Mouse (Mus musculus) adrenal gland, postnatal 36 days (tissue): ENCODE data around the gene Hipk2. TPM values are rescaled to one million over a fixed set of nuclear protein-coding genes. Genes with fewer than 3 reads are reported as not detected.

Experiments used
- DNase-seq, 2 experiments: peaks; one replicate each; pipeline ENCODE4 v3.0.0; 2021; ENCODE audit warnings: mixed read lengths in 1 of 2
- long read RNA-seq, 2 experiments: library from polyadenylated mRNA; stranded (forward); transcript quantifications; one replicate each; pipeline ENCODE4 v2.0.0; 2021; ENCODE audit warnings: borderline sequencing depth in 2 of 2
- total RNA-seq, 2 experiments: library from RNA; stranded (reverse); gene quantifications; 2 replicates each; pipeline ENCODE4 v1.2.3; 2021

Gene Hipk2
- 100 to 1,000 TPM; 126 to 136 TPM for total RNA-seq
- long read RNA-seq, experiment 1, partial matches to known transcripts = 4 of 11 reads
- long read RNA-seq, experiment 1, other reads (novel, unspliced or antisense) = 7 of 11 reads
- long read RNA-seq, experiment 2, full-length matches to known transcripts = 1 of 11 reads
- long read RNA-seq, experiment 2, partial matches to known transcripts = 7 of 11 reads
- long read RNA-seq, experiment 2, other reads (novel, unspliced or antisense) = 3 of 11 reads

DNA sequence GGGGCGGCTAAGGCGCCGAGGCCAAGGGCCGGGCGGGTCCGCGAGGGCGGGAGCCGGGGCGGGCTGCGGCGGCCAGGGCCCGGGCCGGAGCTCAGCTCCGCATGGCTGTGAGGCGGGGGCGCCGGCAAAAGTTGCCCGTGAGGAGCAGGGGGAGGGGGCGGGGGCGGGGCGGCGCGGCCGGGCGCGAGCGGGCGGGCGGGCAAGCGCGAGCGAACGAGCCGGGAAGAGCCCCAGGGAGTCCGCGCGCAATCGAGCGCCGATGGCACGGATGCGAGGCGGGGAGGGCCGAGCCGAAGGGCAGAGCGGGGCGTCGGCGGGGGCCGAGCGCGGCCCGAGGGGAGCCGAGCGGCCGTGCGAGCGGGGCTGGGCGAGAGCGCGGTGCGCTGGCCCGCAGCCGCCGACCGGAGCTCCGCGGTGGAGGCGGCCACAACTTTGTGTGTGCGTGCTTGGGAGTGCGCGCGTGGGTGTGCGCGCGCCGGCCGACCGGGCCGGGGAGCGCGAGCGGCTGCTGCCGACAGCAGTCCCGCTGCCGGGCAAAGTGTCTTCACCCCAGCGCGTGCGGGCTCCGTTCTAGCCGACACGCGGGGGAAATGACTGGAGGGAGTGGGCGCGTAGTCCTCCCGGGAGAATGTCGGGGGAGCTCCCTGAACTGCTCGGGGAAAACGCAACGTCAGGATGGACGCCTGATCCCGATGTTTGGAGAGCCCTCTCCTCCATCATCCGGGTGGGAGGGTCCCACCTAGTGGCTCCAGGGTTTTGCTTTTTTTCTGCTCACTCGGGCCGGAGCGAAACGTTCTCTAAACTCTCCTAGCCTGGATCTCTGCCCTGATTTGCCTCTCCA is at the start of gene Hipk2:
TSS of gene Hipk2 (minus strand) at position 95 of the 841 bp plus-strand sequence.
- DNase-seq = peak; percentile 88 to 94

DNA sequence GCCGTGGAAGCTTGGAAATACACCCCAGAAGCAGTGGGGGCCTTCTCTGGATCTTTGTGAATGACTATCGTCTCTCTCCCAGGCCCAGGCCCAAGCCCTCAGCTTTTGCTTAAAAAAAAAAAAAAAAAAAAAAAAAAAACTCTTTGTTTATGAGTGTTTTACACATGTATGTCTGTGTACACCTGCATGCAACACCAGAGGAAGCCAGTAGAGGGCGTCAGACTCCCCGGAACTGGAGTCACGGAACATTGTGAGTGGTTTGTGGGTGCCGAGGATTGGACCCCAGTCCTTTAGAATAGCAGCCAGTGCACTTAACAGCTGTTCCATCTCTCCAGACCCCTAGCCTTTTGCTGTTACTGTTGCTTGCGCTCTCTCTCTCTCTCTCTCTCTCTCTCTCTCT is 49.8 kb upstream of the Hipk2 start:
- no peak for DNase-seq

DNA sequence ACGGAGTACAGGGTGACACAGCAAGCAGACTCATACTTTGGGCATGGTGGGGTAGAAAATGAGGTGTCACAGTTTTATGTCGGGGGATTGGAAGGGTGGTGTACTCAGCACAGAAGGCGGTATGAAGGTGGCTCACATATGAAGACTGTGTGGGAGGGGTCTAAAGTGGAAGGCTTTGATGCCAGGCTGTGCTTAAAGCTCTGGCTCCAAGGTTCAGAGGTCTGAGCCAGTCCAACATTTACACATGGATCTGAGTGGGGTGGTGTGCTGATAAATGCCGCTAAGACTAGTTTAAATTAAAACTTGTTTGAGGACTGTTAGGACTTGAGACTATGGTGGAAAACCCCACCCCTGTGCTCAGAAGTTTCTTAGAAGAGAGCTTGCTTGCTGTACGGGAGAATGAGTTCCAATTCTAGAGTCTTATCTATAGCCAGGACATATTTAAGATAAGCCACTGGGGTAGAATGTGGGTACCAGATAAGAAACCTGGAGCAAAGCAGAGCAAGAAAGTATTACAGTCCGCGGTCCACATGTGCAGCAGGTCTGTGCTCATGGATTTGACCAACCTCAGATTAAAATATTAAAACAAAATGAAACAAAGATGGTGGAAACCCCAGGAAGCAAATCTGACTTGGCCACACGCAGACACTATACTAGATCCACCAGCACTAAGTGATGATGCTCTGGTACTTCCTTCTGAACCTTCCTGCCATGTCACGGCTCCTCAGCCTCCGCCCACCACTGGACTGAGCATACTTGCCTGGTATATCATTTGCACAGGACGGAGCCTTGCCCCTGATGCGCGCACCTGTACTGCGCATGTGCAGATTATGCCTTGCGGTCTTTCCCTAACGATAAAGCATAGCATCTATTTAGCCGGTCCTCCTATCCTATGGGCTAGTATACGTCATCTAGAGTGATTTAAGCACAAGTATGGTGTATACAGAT is 48.2 kb upstream of the Hipk2 start:
- no peak for DNase-seq

DNA sequence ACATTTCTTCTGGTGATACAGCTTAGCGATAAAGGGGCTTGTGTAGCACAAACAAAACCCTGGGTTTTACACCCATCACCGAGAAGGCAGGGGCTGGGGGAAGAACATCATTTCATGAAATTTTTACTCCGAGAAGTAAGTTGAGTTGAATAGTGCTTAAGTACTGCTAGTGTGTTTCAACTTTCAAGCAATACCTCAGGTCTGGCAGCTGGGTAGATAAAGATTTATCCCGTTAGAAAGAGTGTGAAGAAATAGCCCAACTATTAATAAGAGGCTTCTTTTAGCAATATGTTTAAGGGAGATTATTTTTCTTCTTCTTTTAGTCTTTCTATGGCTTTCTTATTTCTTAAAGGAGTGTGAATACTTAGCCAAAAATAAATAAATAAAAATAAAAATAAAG is 47.5 kb upstream of the Hipk2 start:
- no peak for DNase-seq

DNA sequence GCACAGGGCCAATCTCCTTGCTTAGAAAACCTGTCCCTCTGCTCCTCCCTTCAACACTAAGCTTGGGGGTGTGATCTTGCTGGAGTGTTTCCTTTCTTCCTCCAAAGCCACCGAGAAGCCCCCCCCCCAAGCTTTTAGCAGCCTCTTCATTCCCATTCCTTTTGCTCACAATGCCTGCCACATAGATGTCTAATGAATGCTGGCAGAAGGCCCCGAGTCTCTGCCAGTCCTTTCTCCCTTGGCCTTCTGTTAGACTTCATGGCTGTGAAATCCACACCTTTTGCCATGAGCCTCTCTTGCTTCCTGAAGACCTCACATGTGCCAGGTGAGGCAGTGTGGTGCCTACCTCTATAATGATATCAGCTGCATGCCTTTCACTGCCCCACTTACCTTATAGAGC is 46.6 kb upstream of the Hipk2 start:
- DNase-seq = no peak

DNA sequence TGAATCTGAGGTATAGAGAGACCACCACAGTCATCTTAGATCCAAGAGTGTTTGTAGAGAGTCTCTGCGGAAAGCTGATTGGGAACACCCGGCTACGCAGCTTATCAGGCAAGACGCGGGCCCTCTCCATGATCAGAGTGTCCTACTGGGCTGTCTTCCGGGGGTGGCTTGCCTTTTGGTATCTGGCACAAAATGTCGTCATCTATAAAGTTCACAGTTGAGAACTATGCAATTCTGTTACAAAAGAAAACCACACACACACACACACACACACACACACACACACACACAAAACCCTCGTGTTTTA is 45.8 kb upstream of the Hipk2 start:
- no peak for DNase-seq

DNA sequence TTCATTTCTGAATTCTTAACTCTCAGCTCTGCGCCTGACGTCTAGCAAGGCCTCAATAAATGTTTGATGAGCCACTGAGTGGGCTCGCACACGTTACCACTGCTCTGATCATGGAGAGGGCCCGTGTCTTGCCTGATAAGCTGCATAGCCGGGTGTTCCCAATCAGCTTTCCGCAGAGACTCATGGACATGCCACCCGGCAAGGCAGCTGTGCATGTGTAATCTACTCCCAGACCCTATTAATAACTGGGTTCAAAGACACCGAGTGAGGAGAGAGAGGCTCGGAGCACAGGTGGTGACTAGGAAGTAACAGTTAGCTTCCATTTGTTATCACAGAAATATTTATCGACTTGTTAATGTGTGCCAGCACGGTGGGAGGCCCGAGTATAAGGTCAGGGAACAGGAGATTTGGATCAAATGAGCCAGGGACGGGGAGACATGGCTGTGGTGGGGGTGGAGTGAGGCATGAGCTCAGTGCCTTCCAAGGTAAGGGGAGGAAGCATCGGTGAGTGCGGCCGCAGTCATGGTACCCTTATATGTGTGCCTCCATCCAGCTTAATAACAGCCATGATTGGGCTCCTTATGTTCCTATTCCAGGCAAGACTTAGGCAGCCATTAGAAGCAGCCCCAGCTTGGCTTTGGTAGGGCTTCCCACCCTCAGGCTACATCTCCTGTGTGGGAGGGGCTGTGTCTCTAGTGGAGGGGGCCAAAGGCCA is 45.3 kb upstream of the Hipk2 start:
- no peak for DNase-seq

DNA sequence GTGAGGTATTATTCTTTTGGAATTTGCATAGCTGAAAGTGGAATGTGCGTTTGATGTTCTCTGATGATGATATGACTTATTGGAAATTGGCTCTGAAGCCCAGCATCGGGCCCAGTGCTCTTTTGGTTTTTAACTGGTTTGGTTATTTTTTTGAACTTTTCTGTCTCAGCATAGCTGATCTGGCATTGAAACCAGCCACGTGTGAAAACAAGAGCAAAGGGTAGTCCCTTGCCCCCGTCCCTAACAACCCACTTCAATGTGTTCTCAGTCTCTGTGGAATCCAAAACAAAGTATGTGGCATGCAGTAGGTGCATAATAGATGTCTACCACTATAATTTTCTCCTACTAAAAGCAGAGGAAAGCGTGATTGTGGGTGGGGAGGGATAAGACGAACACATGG is 44.2 kb upstream of the Hipk2 start:
- DNase-seq = no peak

DNA sequence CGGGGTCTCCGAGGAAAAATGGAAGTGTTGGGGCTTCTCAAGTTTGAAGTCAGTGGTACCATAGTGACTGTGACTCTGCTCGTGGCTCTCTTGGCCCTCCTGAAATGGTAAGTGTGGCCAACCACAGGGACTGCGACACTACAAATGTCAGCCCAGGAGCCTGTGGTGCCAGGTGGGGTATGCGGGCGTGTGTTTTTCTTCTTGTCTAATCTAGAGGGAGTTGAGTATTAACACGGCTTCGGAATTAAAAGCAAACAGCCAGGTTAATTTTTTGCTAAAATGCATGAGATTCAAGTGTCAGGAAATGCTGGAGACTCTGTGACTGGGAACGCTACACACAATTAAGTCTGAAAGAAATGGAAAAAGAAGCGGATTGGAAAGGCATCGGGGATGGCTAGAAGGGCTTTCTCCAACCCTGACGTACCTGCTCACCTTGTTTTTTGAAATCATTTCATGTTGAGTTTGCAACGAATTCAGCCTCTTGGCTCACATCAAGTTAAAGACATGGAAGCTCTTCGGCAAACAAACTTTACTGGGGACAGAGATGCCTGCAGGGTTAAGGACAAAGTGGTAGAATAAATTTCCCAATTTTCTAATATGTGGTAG is 43.3 kb upstream of the Hipk2 start:
- DNase-seq = no peak

DNA sequence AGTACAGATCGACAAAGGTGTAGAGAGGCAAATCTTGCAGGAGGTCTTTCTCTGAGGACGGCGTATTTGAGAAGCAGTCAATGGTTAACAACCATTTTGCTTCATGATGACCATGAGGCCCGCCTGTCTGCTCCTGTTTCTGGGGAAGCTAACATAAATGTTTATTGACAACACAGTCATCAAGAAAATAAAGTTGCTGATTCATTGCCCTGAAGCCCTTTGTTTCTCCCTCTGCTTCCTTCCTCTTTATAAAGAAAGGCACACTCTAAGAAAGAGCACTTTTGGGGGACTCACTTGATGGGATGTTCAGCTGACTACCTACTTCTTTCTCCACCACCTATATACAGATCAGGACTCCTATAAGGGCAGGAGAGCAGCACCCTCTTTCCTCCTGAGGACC is 42.8 kb upstream of the Hipk2 start:
- no peak for DNase-seq

DNA sequence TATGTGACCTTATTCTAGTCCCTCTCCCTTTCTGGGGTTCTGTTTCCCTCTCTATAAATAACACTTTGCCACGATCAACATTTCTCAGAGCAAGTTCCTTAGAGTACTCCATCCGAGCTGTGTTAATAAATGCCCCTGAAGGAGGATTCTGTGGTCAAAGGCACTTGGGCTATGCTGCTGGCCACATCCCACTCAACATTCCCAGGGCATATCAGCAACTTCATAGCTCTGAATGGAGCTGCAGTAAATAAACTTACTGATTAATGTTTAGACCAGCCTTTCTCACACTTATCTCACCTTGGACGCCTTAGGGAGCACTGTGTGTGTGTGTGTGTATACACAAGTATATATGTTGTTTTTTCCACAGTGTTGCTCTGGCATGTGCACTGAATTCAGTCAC is 41.5 kb upstream of the Hipk2 start:
- DNase-seq = no peak

DNA sequence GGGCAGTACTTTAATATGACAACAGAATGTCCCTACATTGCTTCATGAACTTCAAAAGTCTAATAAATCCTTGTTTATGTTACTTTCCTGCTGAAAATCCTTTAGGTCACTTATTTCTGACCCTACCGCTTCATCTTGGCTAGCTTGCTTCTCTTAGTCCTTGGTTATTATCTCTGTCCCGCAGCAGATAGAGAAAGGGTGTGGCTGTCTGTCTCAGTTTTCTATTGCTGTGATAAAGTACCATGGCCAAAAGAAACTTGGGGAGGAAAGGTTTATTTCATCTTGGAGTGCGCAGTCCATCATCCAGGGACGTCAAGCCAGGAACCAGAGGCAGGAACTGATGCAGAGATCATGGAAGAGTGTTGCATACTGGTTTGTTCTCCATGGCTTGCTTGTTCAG is 40.6 kb upstream of the Hipk2 start:
- DNase-seq = no peak

DNA sequence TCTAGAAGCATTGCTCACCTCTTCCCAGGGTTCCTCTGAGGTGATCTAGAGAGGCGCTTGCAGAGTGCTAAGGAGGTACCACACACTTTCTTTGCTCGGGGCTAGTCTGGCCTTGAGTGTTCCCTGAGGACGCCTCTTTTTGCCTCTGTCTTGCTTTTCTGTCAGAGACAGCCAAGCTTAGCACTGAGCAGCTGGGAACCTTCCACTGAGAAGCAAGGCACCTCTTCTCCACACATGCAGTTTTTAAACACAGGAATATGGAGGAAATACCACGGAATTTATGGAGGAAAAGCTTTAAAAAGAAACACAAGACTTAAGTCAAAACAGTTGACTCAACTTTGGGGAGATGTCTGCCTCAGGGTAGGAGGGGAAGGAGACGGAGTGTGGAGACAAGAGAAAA is 39.8 kb upstream of the Hipk2 start:
- DNase-seq = no peak

DNA sequence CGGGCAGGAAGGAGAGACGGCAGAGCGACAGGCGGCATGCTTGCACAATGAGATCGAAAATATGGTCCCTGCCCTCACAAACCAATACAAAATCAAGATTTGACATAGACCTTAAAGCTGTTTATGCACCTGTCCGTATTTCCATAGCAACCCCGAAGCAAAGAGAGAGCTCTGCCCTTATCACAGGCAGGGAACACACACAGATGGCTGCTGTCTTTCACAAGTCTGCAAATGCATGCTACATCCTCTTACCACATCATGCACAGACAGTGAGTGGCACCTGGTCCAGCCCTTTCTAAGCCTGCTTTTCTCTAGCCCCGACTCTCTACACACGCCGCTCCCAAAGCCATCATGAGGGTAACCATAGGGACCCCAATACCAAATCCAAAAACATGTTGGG is 38.2 kb upstream of the Hipk2 start:
- no peak for DNase-seq

DNA sequence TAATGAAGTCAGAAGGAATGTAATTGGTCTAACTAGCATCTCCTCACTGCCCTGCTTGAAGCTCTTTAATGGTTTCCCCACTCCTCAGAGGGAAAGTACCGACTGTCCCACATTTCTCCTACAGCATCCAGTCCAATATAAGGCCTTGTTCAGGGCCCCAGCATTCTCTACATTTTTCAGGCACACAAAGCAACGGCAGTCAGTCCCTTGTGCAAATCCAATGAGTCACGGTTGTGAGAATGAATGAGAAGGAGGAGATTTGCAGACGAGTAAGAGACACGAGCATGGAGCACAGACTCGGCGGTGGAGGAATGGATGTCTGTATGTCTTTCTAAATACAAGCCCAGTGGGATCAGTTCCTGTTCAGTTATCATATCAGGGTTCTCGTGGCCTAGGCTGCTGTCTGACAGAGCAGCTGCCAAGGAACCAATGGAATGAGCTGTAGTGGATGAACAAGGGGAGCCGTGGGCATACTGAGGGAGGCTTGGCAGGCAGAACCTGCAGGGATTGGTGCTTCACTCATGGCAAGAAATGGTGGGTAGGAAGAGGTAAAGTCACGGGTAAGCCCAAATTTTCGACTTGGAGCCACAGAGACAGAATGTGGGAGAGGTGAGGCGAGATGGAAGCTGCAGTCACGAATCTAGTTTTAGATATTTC is 37.5 kb upstream of the Hipk2 start:
- no peak for DNase-seq

DNA sequence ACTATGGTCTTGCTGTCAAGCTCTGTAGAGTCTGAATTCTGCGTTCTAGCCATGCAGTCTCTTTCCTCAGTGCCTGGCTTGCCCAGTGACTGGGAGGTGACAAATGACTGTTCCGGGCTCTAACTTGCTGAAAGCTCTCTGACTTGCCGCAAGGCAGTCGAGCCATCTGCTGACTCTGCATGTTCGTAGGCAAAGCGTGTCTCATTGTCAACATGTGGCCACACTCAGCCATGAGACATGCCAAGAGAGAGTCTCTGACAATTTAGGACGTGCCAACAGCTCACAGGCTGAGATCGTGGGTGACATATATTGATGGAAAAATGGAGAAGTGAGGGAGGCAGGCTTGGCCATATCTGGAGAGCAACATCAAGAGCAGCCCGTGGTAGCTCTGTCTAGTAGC is 36.9 kb upstream of the Hipk2 start:
- DNase-seq = no peak

DNA sequence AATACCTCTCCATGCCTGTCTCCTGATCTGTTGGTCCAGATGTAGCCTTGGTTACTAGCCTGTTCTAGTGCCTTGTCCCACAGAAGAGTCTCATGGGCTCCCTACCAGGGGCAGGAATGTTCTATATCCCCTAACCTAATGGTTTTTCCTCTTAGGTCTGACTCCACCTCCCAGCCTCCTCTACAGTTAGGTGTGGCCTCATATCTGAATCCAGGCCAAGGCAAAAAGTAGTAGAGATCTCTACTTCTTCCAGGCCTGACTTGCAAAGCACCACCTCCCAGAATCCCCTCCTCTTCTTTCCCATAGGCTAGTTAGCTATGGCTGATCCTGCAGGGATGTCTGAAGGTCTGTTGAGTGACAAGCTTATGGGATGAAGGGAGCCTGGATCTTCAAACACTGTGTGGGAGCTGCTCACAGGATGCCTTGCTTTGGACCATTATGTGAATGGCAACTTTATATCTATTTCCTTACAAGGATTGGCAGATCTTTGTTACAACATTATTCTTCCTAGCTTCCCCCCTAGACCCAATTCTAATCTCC is 36.2 kb upstream of the Hipk2 start:
- DNase-seq = no peak

DNA sequence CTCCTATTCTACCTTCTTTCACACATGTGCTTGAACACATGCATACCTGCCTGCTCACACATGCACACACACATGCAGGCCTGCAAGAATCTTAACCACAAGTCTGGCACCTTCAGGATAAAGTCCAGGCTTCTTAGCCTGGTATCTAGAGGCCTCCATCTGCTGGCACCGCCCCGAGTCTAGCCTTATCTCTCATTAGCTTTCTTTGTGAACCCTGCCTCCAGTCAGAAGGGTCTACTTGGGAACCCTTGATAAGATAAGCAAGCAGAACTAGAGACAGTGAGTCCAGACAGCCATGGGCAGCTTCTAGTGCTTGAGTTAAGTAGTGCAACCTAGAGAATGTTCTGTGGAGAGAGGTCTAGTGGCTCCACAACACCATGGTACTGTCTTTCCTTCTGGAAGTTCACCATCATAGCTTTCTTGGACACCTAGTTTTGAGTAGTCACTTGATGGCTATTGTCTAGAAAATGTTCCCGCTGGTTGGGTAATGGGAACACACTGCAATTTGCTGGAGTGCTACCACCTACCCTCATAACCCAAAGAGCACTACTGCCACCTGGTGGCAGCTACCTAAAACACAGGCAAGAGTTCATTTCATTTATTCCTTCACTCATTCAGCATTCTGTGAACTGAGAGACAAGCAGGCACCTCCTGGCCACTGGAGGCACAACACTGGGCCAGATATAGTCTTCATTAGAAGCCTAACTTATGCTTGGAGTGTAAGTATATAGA is 35.0 kb upstream of the Hipk2 start:
- DNase-seq = peak; percentile 79 to 81

DNA sequence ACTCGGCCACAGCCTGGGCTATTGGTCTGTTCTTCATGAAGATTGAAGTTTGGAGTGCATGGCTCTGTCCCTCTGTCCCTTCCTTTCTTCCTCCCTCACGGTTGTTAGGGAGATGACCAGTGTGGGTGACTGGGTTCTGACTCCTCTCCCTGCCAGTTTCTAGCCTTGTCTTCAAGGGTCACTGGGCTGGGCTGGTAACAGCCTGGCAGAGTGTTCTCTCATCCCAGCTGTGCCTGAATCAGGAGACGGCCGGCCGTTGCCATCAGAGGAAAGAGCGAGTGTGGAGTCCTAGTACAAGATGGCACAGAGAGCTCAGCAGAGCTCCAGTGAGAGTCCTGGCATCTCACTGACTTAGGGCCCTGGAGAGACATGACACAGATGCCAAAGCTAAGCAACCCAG is 32.4 kb upstream of the Hipk2 start:
- no peak for DNase-seq

DNA sequence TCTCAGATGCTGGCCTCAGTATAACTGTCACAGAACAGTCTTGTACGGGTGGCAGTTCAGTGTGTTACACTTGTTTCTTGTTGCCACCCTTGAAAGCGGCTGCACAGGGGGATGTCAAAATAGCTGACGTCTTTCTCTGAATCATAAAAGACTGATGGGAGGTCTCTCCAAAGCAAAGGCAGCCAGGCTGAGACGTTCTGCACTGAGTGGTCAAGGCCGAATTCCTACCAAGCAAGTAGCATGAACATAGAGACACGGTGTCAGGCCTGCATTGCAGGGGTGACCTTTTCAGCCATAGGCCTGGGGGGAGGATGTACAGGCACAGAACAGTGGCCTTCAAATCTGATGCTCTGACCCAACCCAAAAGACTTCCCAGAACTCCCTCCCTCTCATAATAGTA is 30.0 kb upstream of the Hipk2 start:
- DNase-seq = peak; percentile 66 to 70
